Mouse (Mus musculus): ENCODE measurements around the gene Ralb.

- TF ChIP-seq POLR2A (IDR thresholded peaks at IDR 0.05; ENCODE audit: low read depth, low read length) (no peak), CTCF (IDR thresholded peaks at IDR 0.05; ENCODE audit: borderline replicate concordance, insufficient read depth, low read length) (no peak)
These were observed 47.1 kb upstream of the Ralb start for GRCm38 (mm10) chr1:119551651-119552050.
